Mouse (Mus musculus) megakaryocyte, embryonic 14.5 days (primary cell): ENCODE data around the gene Ddn.

ENCODE experiments used
- FLI1 ChIP-seq: IDR thresholded peaks from 2 replicates; pipeline ENCODE4 v1.6.1; 2012; ENCODE audit warnings: low read length, inconsistent platforms, mixed read lengths
- GATA1 ChIP-seq: IDR thresholded peaks from 3 replicates; pipeline ENCODE4 v1.6.1; 2012; ENCODE audit warnings: mixed read lengths, low read length, inconsistent platforms, borderline replicate concordance

- TF ChIP-seq FLI1, result no peak
- no peak for TF ChIP-seq GATA1
Measured at GRCm38 (mm10) chr15:98772511-98773211, 36.6 kb downstream of the Ddn start.
